ENCODE assay signal across 32 mouse cellular contexts in the genomic region with DNA sequence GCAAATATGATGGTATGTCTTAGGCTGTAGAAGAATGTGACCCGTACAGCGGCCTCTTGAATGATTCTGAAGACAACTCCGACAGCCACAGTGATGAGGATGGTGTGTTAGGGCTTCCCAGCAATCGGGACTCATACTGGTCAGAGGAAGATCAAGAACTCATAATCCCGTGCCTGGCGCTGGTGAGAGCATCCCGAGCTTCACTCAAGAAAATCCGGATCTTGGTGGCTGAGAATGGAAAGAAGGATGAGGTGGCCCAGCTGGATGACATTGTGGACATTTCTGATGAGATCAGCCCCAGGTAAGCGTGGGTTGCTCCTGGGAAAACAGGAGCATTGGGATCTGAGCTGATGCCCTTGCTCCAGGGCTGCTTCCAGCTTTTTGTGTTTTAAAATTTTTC. TPM values are rescaled to one million over a fixed set of nuclear protein-coding genes. Genes with fewer than 3 reads are reported as not detected.
"Had no signal": no experiment of that assay in that cellular context is flagged by ENCODE, and none has a peak within 500 bp of the region (broad histone marks: within the 10 kb centered on the region; RNA-seq: fewer than 3 reads in every experiment).

No protein-coding gene starts in this region.

- ATAC-seq: liver, embryonic 12.5 days; liver, postnatal 0 days; lung, postnatal 0 days; midbrain, embryonic 13.5 days; midbrain, embryonic 15.5 days; midbrain, embryonic 16.5 days had no signal

- DNase-seq: left cerebral cortex, postnatal 4 days; liver; liver, embryonic 13.5 days; liver, postnatal 0 days; lung, adult 18-20 months; lung, adult 2 months; lung, embryonic 14.5 days; lung, postnatal 10 days; lung, postnatal 14 days; lung, postnatal 36 days; lung, postnatal 4 days; midbrain, embryonic 14.5 days had no signal

- H3K27me3 ChIP-seq: limb, embryonic 12.5 days; limb, embryonic 13.5 days; limb, embryonic 15.5 days; liver, embryonic 12.5 days; liver, embryonic 13.5 days; liver, embryonic 15.5 days; lung, embryonic 15.5 days; megakaryocyte, embryonic 14.5 days; midbrain, embryonic 12.5 days; midbrain, embryonic 13.5 days; midbrain, embryonic 15.5 days; neural tube, embryonic 12.5 days had no signal

- H3K4me2 ChIP-seq: limb, embryonic 12.5 days; limb, embryonic 13.5 days; limb, embryonic 15.5 days; liver, embryonic 11.5 days; liver, embryonic 12.5 days; liver, embryonic 13.5 days; liver, embryonic 15.5 days; lung, embryonic 14.5 days; lung, embryonic 15.5 days; midbrain, embryonic 11.5 days; midbrain, embryonic 12.5 days; midbrain, embryonic 13.5 days; midbrain, embryonic 15.5 days; neural tube, embryonic 12.5 days had no signal

- H3K4me3 ChIP-seq: limb, embryonic 10.5 days; limb, embryonic 12.5 days; limb, embryonic 13.5 days; limb, embryonic 15.5 days; liver, embryonic 12.5 days; liver, embryonic 13.5 days; liver, embryonic 15.5 days; lung, embryonic 15.5 days; megakaryocyte, embryonic 14.5 days; midbrain, embryonic 10.5 days; midbrain, embryonic 12.5 days; midbrain, embryonic 13.5 days; midbrain, embryonic 15.5 days; myocyte; neural tube, embryonic 12.5 days had no signal

- H3K9ac ChIP-seq: limb, embryonic 12.5 days; limb, embryonic 13.5 days; limb, embryonic 15.5 days; liver, embryonic 12.5 days; liver, embryonic 13.5 days; liver, embryonic 14.5 days; liver, embryonic 15.5 days; liver, postnatal 0 days; lung, embryonic 14.5 days; lung, embryonic 15.5 days; midbrain, embryonic 12.5 days; midbrain, embryonic 13.5 days; midbrain, embryonic 15.5 days; neural tube, embryonic 12.5 days had no signal

- H3K9me3 ChIP-seq: limb, embryonic 10.5 days; limb, embryonic 12.5 days; limb, embryonic 15.5 days; liver, embryonic 12.5 days; liver, embryonic 13.5 days; liver, embryonic 15.5 days; lung, embryonic 15.5 days; megakaryocyte, embryonic 14.5 days; midbrain, embryonic 12.5 days; midbrain, embryonic 13.5 days; midbrain, embryonic 15.5 days had no signal

- H3K27ac ChIP-seq: limb, embryonic 10.5 days; limb, embryonic 12.5 days; limb, embryonic 13.5 days; limb, embryonic 15.5 days; liver, embryonic 12.5 days; liver, embryonic 13.5 days; liver, embryonic 14.5 days; liver, embryonic 15.5 days; lung, embryonic 15.5 days; macrophage; midbrain, embryonic 10.5 days; midbrain, embryonic 12.5 days; midbrain, embryonic 13.5 days; midbrain, embryonic 15.5 days; neural tube, embryonic 12.5 days had no signal

RNA-seq across cellular contexts. Expression of a gene that starts 24.2 kb away (rescaled TPM):
- polyA plus RNA-seq: macrophage, myocyte had no signal
